Mouse (Mus musculus) embryo, embryonic 10.5 days (tissue): ENCODE results near the gene Heyl.
A peak's percentile ranks its signal among the peaks of the same experiment; 100 is the strongest.

ENCODE experiments used
- DNase-seq: peaks from one replicate; pipeline ENCODE4 v3.0.0-alpha.2; 2015; ENCODE audit warnings: low spot score

The Heyl gene

DNA sequence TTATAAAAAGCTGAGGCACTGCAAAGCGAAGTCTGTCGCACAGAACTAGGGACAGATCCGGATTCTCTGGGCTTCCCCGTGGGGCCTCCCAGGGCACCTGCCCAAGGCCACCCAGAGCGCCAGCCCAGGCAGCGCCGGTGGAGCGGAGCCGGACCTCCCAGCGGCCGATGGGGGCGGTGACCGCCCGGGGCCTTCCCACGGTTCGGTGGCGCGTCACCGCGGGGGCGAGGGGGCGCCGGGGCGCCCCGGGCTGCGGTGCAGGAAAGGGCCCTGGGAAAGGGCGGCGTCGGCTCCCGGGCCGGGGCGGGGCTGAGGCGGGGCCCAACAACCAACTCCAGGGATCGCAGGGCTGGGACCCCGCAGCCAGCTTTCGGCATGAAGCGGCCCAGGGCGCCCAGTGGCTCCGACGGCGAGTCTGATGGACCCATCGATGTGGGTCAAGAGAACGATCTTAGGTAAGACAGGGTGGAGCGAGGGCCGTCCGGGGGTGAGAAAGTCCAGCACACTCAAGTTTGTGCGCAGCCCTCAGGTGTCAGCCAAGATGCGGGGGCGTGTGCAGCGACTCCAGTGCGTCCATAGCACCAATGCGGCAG, at the start of gene Heyl:
Gene Heyl, plus strand, starts transcription at position 65 of the 593 bp plus-strand sequence.
- no peak for DNase-seq

- no peak for DNase-seq
These were observed 48.5 kb upstream of the Heyl start for GRCm38 (mm10) chr4:123184816-123185215.

GRCm38 (mm10) chr4:123192336-123192735, 41.0 kb upstream of the Heyl start:
- no peak for DNase-seq

GRCm38 (mm10) chr4:123193791-123194190, 39.6 kb upstream of the Heyl start:
- no peak for DNase-seq

GRCm38 (mm10) chr4:123196695-123197094, 36.7 kb upstream of the Heyl start:
- DNase-seq = no peak

- peak; percentile 88 for DNase-seq
These were observed 32.6 kb upstream of the Heyl start for GRCm38 (mm10) chr4:123200771-123201185.

- DNase-seq = peak; percentile 55
These were observed 31.9 kb upstream of the Heyl start, which contains the start of gene Nt5c1a for GRCm38 (mm10) chr4:123201186-123202093. Gene Nt5c1a, plus strand, starts transcription at chr4:123201504.

DNA sequence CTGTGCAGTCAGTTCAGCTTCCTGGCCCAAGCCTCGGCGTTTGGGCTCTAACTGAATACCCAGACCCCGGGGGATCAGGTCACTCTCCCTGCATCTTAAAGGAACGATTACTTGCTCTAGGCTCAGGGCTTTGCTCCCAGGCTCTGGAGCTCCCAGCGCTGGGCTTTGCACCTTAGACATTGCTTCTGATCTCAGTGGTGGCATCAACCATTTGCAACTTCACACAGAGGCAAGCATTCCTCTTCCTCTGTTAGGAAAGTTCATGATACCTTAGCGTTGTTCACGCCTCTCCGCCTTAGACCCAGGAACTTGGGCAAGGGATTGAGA, 31.3 kb upstream of the Heyl start:
- no peak for DNase-seq

DNA sequence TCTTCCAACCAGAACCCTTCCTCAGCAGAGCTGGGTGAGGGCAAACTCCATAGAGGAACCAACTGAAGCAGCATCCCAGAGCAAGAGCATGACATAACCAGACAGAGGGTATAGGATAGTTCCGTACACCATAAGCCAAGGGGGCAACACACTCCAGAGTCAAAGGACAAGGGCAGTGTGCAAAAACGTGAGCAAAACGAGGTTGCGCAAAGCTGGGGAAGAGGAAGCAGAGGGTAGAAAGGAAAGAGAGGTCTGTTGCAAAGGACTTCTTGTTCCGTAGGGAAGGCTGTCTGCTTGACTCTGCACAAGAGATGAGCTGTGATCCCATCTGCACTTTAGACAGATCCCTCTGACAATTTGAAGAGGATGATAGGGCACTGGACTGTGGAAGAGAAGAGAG, 26.0 kb upstream of the Heyl start:
- no peak for DNase-seq

- no peak for DNase-seq
These were observed 22.4 kb upstream of the Heyl start for GRCm38 (mm10) chr4:123210996-123211395.

GRCm38 (mm10) chr4:123211453-123211852, 21.9 kb upstream of the Heyl start:
- DNase-seq = no peak

GRCm38 (mm10) chr4:123212330-123212729, 21.0 kb upstream of the Heyl start:
- DNase-seq = no peak

DNA sequence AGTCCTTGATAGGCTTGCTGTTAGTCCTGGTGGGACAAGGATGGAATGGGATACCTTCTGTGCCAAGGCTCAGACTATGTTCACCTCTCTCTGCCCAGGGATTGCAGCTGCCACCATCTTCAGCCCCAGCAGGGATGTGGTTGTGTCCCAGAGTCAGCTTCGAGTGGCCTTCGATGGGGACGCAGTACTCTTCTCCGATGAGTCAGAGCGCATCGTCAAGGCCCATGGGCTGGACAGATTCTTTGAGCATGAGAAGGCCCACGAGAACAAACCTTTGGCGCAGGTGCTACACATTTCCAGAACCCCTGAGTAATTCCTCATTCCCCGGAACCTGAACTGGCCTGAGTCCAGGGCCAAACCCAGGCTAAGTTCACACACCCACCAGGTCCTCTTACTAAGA, 19.4 kb upstream of the Heyl start:
- DNase-seq = no peak

DNA sequence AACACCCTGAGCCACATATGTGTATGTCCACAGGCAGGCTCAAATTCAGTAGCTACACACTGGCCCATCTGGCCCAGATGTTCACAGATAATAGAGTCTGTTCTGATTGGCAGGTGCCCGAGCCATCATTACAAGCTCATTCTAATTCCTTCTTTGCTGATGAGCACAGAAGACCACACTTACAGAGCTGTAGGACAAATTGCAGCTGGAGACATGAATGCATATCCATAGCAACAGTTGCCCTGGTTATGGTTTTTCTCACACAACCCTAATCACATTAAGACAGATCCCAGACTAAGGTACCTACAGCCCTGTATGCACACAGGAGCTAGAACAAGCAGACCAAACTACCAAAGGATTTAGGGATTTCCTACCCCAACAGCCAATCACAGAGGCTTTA, 18.0 kb upstream of the Heyl start:
- no peak for DNase-seq

DNA sequence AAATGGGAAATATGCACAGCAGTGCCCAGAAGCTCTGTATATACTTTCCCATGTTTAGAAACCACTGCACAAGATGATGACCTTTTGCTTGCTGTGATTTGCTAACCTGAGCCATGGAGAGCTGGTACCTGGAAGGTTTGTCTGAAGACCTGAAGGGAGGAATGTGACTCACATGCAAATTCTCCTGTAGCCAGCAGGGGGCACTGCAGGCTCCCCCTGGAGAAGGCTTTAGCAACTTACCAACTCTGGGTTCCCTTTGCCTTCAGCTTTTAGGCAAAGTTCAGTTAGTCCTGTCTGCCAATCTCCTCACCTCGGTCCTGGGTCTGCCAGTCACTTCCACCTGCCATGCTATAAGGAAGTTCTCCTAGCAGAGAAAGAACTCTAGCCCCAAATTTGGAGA, 16.6 kb upstream of the Heyl start:
- DNase-seq = peak; percentile 73

GRCm38 (mm10) chr4:123219720-123220357, 13.5 kb upstream of the Heyl start:
- DNase-seq = peak; percentile 84

GRCm38 (mm10) chr4:123220637-123221036, 12.7 kb upstream of the Heyl start:
- DNase-seq = no peak

GRCm38 (mm10) chr4:123223309-123223708, 10.0 kb upstream of the Heyl start:
- peak; percentile 49 for DNase-seq

GRCm38 (mm10) chr4:123225718-123226403, 7.5 kb upstream of the Heyl start:
- no peak for DNase-seq

DNA sequence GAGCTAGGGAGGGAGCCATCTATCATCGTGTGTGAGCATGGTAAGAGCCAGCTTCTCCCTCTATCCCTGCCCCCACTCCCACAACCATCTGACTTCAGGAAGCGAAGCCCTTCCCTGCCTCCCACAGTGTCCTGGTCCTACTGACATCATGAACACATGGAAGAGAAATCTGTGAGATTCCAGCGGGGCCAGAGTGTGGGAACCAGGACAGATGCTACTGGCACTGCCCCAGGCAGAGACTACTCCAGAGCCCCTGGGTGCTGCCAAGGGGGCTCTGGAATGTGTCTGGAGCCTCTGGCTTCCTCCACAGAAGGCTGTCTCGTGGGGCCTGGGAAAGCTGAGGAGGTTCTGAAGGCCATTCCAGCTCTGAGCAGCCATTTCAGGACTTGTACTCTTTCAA, 5.6 kb upstream of the Heyl start:
- DNase-seq = no peak

DNA sequence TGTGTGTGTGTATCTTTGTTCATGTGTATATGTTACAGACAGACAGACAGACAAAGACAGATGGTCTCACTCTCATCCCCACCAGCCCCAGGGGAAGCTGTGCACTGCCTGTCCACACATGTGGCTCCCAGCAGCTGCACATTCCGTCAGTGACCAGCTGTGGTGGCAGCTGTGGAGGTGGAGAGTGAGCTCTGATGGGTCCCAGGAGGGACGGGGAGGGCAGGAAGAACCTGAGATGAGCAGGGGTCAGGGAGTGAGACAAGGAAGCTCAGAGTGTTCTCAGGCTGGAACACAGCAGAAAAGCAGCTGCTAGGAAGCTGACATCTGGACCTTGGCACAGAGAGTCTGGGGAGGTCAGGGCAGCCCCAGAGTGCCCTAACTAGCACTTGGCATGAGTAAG, 5.1 kb upstream of the Heyl start:
- peak; percentile 59 for DNase-seq

- no peak for DNase-seq
These were observed 4.2 kb upstream of the Heyl start for GRCm38 (mm10) chr4:123229166-123229565.
